Mouse (Mus musculus) adrenal gland, postnatal 10 days (tissue): ENCODE measurements around the gene Mcub. TPM values are rescaled to one million over a fixed set of nuclear protein-coding genes. Genes with fewer than 3 reads are reported as not detected.

Source experiments
- DNase-seq: peaks from one replicate; pipeline ENCODE4 v3.0.0; 2021; ENCODE audit warnings: mixed read lengths
- total RNA-seq, 2 experiments: library from RNA; stranded (reverse); gene quantifications; 2 replicates each; pipeline ENCODE4 v1.2.3; 2021

The Mcub gene
- total RNA-seq, 2 experiments from 2014 or later: 7.7 to 9.6 TPM

GRCm38 (mm10) chr3:129893143-129893542 is 76.9 kb downstream of the Mcub start:
- DNase-seq: no peak

GRCm38 (mm10) chr3:129892003-129892402 is 78.0 kb downstream of the Mcub start:
- no peak for DNase-seq

GRCm38 (mm10) chr3:129887779-129888517 is 82.1 kb downstream of the Mcub start:
- DNase-seq: no peak

GRCm38 (mm10) chr3:129886430-129886829 is 83.6 kb downstream of the Mcub start:
- DNase-seq: no peak

- DNase-seq: no peak
These were observed 84.4 kb downstream of the Mcub start for GRCm38 (mm10) chr3:129885577-129885976.

GRCm38 (mm10) chr3:129880925-129881593 is 88.9 kb downstream of the Mcub start:
- no peak for DNase-seq

- no peak for DNase-seq
These were observed 90.1 kb downstream of the Mcub start for GRCm38 (mm10) chr3:129879913-129880312.

- peak; percentile 73 for DNase-seq
These were observed 90.8 kb downstream of the Mcub start for GRCm38 (mm10) chr3:129879131-129879757.

- peak; percentile 97 for DNase-seq
These were observed 91.5 kb downstream of the Mcub start, which contains the start of gene Pla2g12a for GRCm38 (mm10) chr3:129878405-129879021. Pla2g12a (plus strand) TSS chr3:129878606.

GRCm38 (mm10) chr3:129877327-129877726 is 92.7 kb downstream of the Mcub start:
- no peak for DNase-seq

Other genes starting within 250 kb of the Mcub start
- 1 to 10 TPM in 1 of 2 experiments, under 1 TPM in 1; 0.69 to 3.2 TPM for gene Egf, start 214.9 kb downstream of the Mcub start, total RNA-seq
- not detected for gene Lrit3, start 166.2 kb downstream of the Mcub start, total RNA-seq
- under 1 TPM in 1 of 2 experiments, not detected in 1; 0.27 TPM for gene Rrh, start 147.6 kb downstream of the Mcub start, total RNA-seq
- gene Gar1, start 138.8 kb downstream of the Mcub start, total RNA-seq: 10 to 100 TPM; 57.0 to 65.8 TPM
- gene Cfi, start 134.3 kb downstream of the Mcub start, total RNA-seq: 100 to 1,000 TPM in 1 of 2 experiments, 10 to 100 TPM in 1; 47.0 to 127 TPM
- 10 to 100 TPM; 54.1 to 58.0 TPM for gene Pla2g12a, start 91.6 kb downstream of the Mcub start, total RNA-seq
- 10 to 100 TPM; 35.3 to 39.9 TPM for gene Casp6, start 68.8 kb downstream of the Mcub start, total RNA-seq
- 10 to 100 TPM; 48.8 to 59.3 TPM for gene Sec24b, start 91.3 kb upstream of the Mcub start, total RNA-seq
- 1 to 10 TPM; 4.6 to 5.6 TPM for gene Col25a1, start 161.3 kb upstream of the Mcub start, total RNA-seq